In the genomic region with DNA sequence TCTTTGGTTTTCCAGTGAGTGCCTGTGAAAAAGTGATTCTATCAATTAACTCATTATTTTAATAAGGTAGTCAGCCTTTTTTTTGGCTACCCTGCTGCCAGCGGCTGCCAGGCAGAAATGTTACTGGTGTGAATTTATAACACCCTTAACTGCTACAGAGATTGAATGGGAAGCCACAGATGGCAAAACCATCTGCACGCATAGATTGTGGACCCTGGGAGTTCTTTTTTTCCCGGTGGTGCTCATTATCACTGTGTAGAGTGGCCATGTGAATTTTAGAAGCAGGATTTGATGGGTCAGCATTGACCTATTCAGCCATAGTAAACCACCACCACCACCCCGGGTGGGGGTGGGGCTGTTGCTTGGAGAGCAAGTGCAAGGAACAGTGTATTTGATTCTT, we compare ENCODE assay signal across 8 mouse cellular contexts. TPM values are rescaled to one million over a fixed set of nuclear protein-coding genes. Genes with fewer than 3 reads are reported as not detected.
DNase-seq lines count a peak whose midpoint lies in the region; ATAC-seq and TF ChIP-seq lines count a peak whose summit lies in the region.

No protein-coding gene starts in this region.

- no peaks in the 10 kb centered on the region for H3K27me3 ChIP-seq in kidney, embryonic 14.5 days (ENCODE audit: control insufficient read depth, insufficient read depth, low read length)
- no peaks in the 10 kb centered on the region for H3K27me3 ChIP-seq in forebrain, embryonic 13.5 days
- no peaks in the 10 kb centered on the region for H3K27me3 ChIP-seq in limb, embryonic 13.5 days
- H3K27me3 ChIP-seq in small intestine, adult 2 months (ENCODE audit: control insufficient read depth, insufficient read depth, low read length) = no peaks in the 10 kb centered on the region

- no peak for ATAC-seq in kidney, embryonic 14.5 days (ENCODE audit: low FRiP score, low TSS enrichment)
- ATAC-seq in forebrain, embryonic 13.5 days = peak; percentile 25; the same call in 1 of the 2 replicates
- ATAC-seq in limb, embryonic 13.5 days (ENCODE audit: low FRiP score, low read depth) = no peak

- H3K9me3 ChIP-seq in kidney, embryonic 14.5 days (ENCODE audit: control insufficient read depth, low read length) = no peaks in the 10 kb centered on the region
- no peaks in the 10 kb centered on the region for H3K9me3 ChIP-seq in forebrain, embryonic 13.5 days (replicated peaks)
- no peaks in the 10 kb centered on the region for H3K9me3 ChIP-seq in limb, embryonic 13.5 days

- WGBS in kidney, embryonic 14.5 days = 11% methylated on average over 4 of the region's 4 CpGs
- 5% methylated on average over 4 of the region's 4 CpGs for WGBS in forebrain, embryonic 13.5 days
- 11% methylated on average over 4 of the region's 4 CpGs for WGBS in limb, embryonic 13.5 days
- 7% methylated on average over 4 of the region's 4 CpGs for WGBS in small intestine, adult 2 months

- no peak for DNase-seq in kidney, adult 9 months
- peak; percentile 36 for DNase-seq in Muller cell, postnatal 12 days (ENCODE audit: inconsistent ontology term)
- no peak for DNase-seq in left cerebral cortex, postnatal 4 days
- DNase-seq in right cerebral cortex, postnatal 25 days = no peak

- peak overlapping the region; percentile 94 for H3K9ac ChIP-seq in kidney, embryonic 14.5 days (ENCODE audit: low read depth, low read length)
- H3K9ac ChIP-seq in forebrain, embryonic 13.5 days = peak overlapping the region; percentile 89
- peak overlapping the region; percentile 94 for H3K9ac ChIP-seq in limb, embryonic 13.5 days

- peaks cover 9% of the 10 kb centered on the region for H3K4me1 ChIP-seq in kidney, embryonic 14.5 days (ENCODE audit: control insufficient read depth, insufficient read depth, low read length)
- peaks cover 41% of the 10 kb centered on the region for H3K4me1 ChIP-seq in forebrain, embryonic 13.5 days
- peaks cover 39% of the 10 kb centered on the region for H3K4me1 ChIP-seq in limb, embryonic 13.5 days
- H3K4me1 ChIP-seq in small intestine, adult 2 months (ENCODE audit: control insufficient read depth, insufficient read depth, insufficient read length, low read length) = peaks cover 7% of the 10 kb centered on the region; the same call in 1 of the 2 replicates

- H3K4me3 ChIP-seq in kidney, embryonic 14.5 days (ENCODE audit: low read length) = peak overlapping the region; percentile 87
- peak overlapping the region; percentile 94 for H3K4me3 ChIP-seq in forebrain, embryonic 13.5 days
- peak overlapping the region; percentile 96 for H3K4me3 ChIP-seq in limb, embryonic 13.5 days
- peak overlapping the region; percentile 31 for H3K4me3 ChIP-seq in small intestine, adult 2 months (ENCODE audit: low read depth, low read length)

- TF ChIP-seq CTCF in small intestine, adult 2 months (IDR thresholded peaks at IDR 0.05; ENCODE audit: extremely low read depth, insufficient read length, insufficient replicate concordance, low read depth, low read length) = no peak

- TF ChIP-seq POLR2A in small intestine, adult 2 months (IDR thresholded peaks at IDR 0.05; ENCODE audit: low read depth, low read length) = no peak

- intact Hi-C loops in left cerebral cortex, postnatal 4 days (cut with DNase I) = no loop called here

- H3K27ac ChIP-seq in kidney, embryonic 14.5 days (ENCODE audit: low read depth, low read length) = no peak overlapping the region
- peak overlapping the region; percentile 88 for H3K27ac ChIP-seq in forebrain, embryonic 13.5 days
- peak overlapping the region; percentile 82; the same call in 1 of the 2 replicates for H3K27ac ChIP-seq in limb, embryonic 13.5 days
- no peak overlapping the region for H3K27ac ChIP-seq in small intestine, adult 2 months (ENCODE audit: insufficient read depth, low read depth, low read length)

- peaks cover 28% of the 10 kb centered on the region for H3K36me3 ChIP-seq in kidney, embryonic 14.5 days (ENCODE audit: control insufficient read depth, insufficient read depth, low read length)
- H3K36me3 ChIP-seq in forebrain, embryonic 13.5 days (ENCODE audit: poor library complexity, severe bottlenecking) = peaks cover 33% of the 10 kb centered on the region
- peaks cover 37% of the 10 kb centered on the region for H3K36me3 ChIP-seq in limb, embryonic 13.5 days
- peaks cover 13% of the 10 kb centered on the region for H3K36me3 ChIP-seq in small intestine, adult 2 months (ENCODE audit: control insufficient read depth, insufficient read depth, low read length)

- H3K4me2 ChIP-seq in kidney, embryonic 14.5 days (replicated peaks; ENCODE audit: low read depth, low read length) = peak overlapping the region; percentile 72
- H3K4me2 ChIP-seq in forebrain, embryonic 13.5 days = peak overlapping the region; percentile 82
- peak overlapping the region; percentile 86 for H3K4me2 ChIP-seq in limb, embryonic 13.5 days (replicated peaks)

RNA-seq across cellular contexts. Expression of gene Pdia6, which starts 1.0 kb away (rescaled TPM):
- polyA plus RNA-seq in kidney, embryonic 14.5 days (2014; fragmentation: Nextera tagmentation; extraction: Ambion mirVana) = 502 and 534 TPM in 2 replicates
- polyA plus RNA-seq in forebrain, embryonic 13.5 days (2015; fragmentation: Nextera tagmentation; extraction: Ambion mirVana) = 374 and 387 TPM in 2 replicates
- 652 and 680 TPM in 2 replicates for polyA plus RNA-seq in limb, embryonic 13.5 days (2015; fragmentation: Nextera tagmentation; extraction: Ambion mirVana)
- polyA plus RNA-seq in small intestine, adult 2 months (2012; rRNA removed) = 16.4 and 19.6 TPM in 2 replicates
- 100 to 1,000 TPM; 187 to 196 TPM for total RNA-seq in left cerebral cortex, postnatal 4 days (2021)

Comparison
In these comparisons a context has a peak if more than half of its experiments do, and no peak if none do; other contexts are left out.
1. H3K27ac ChIP-seq: peak in forebrain, embryonic 13.5 days (single experiment) and limb, embryonic 13.5 days (single experiment); none in kidney, embryonic 14.5 days (single experiment) and small intestine, adult 2 months (single experiment).
2. H3K4me3 ChIP-seq: peak in every context shown above with its lines; median percentile 96 in limb, embryonic 13.5 days; 94 in forebrain, embryonic 13.5 days; 87 in kidney, embryonic 14.5 days; 31 in small intestine, adult 2 months.
3. RNA of gene Pdia6, which starts 1.0 kb away (polyA plus RNA-seq): 652 to 680 TPM in limb, embryonic 13.5 days, 502 to 534 TPM in kidney, embryonic 14.5 days and 374 to 387 TPM in forebrain, embryonic 13.5 days; 16.4 to 19.6 TPM in small intestine, adult 2 months; every median in the first group is over 10 times any median in the second.
4. Peak in every context shown above with its lines, with median percentiles within 50 percentile points of each other: H3K4me2 ChIP-seq and H3K9ac ChIP-seq.